Mouse (Mus musculus) CH12.LX (cell line): ENCODE measurements around the gene Nefh. TPM values are rescaled to one million over a fixed set of nuclear protein-coding genes. Genes with fewer than 3 reads are reported as not detected.

ENCODE experiments used
- DNase-seq: peaks from one replicate; pipeline ENCODE4 v3.0.0-alpha.2; 2013; ENCODE audit errors: extremely low read depth
- H3K27ac ChIP-seq: 2 replicates; pipeline ENCODE4 v1.5.1; 2012; ENCODE audit warnings: low read depth, mild to moderate bottlenecking, control low read depth, moderate library complexity; ENCODE audit not compliant: insufficient read depth
- H3K27me3 ChIP-seq: replicated peaks from 2 replicates; pipeline ENCODE3; 2012; ENCODE audit warnings: inconsistent platforms
- H3K36me3 ChIP-seq, 2 experiments: replicated peaks in 1 of 2; 2 replicates each; pipeline versions ENCODE3 to v1.6.1; 2012; ENCODE audit warnings: inconsistent platforms in 1 of 2, low read length in 1 of 2, mild to moderate bottlenecking in 1 of 2, mixed read lengths in 1 of 2, moderate library complexity in 1 of 2; ENCODE audit not compliant: control insufficient read depth in 1 of 2, insufficient read depth in 1 of 2
- H3K4me1 ChIP-seq, 2 experiments: 2 replicates each; pipeline ENCODE4 v1.6.1; 2012; ENCODE audit warnings: inconsistent platforms in 1 of 2, moderate library complexity in 1 of 2; ENCODE audit not compliant: insufficient read depth in 2 of 2, control insufficient read depth in 1 of 2
- H3K4me2 ChIP-seq: 2 replicates; pipeline ENCODE4 v1.6.1; 2012; ENCODE audit warnings: low read depth, mild to moderate bottlenecking, control low read depth; ENCODE audit not compliant: poor library complexity, insufficient read depth, severe bottlenecking
- H3K4me3 ChIP-seq, 3 experiments: fragments of 150-350 bp in 1 of 3; sonication (generic) in 1 of 3; replicated peaks in 1 of 3; 2 replicates each; pipeline versions ENCODE3 to v1.5.1; 2011 to 2012; ENCODE audit warnings: low read depth in 2 of 3, low read length in 2 of 3, mild to moderate bottlenecking in 2 of 3, moderate library complexity in 2 of 3, control low read depth in 1 of 3, improper control_type of control experiment in 1 of 3, inconsistent platforms in 1 of 3, mixed read lengths in 1 of 3; ENCODE audit not compliant: poor library complexity in 1 of 3
- H3K79me2 ChIP-seq: replicated peaks from 2 replicates; pipeline ENCODE4 v1.6.1; 2012; ENCODE audit warnings: mild to moderate bottlenecking, moderate library complexity; ENCODE audit not compliant: control insufficient read depth, poor library complexity, insufficient read depth, severe bottlenecking; ENCODE audit errors: extremely low read depth
- H3K9ac ChIP-seq: 2 replicates; pipeline ENCODE4 v1.6.1; 2012; ENCODE audit warnings: low read depth, mild to moderate bottlenecking, control low read depth, moderate library complexity; ENCODE audit not compliant: insufficient read depth
- H3K9me3 ChIP-seq: replicated peaks from 2 replicates; pipeline ENCODE3; 2012; ENCODE audit warnings: low read length, inconsistent platforms, mixed read lengths
- E2F4 ChIP-seq: IDR thresholded peaks from 2 replicates; pipeline ENCODE4 v1.6.1; 2011; ENCODE audit warnings: low read depth, low read length, improper control_type of control experiment; ENCODE audit not compliant: insufficient replicate concordance
- ELF1 ChIP-seq: IDR thresholded peaks from 2 replicates; pipeline ENCODE4 v1.6.1; 2014; ENCODE audit warnings: low read depth, mild to moderate bottlenecking, inconsistent platforms, low read length, improper control_type of control experiment
- EP300 ChIP-seq: IDR thresholded peaks from 2 replicates; pipeline ENCODE4 v1.6.1; 2011; ENCODE audit warnings: low read length, improper control_type of control experiment
- ETS1 ChIP-seq: conservative IDR thresholded peaks from 2 replicates; pipeline ENCODE4 v1.6.1; 2012; ENCODE audit warnings: low read depth, mild to moderate bottlenecking, inconsistent platforms, low read length, improper control_type of control experiment, moderate library complexity
- HCFC1 ChIP-seq: IDR thresholded peaks from 2 replicates; pipeline ENCODE4 v1.6.1; 2012; ENCODE audit warnings: low read depth, mild to moderate bottlenecking, inconsistent platforms, low read length, improper control_type of control experiment
- IRF4 ChIP-seq: IDR thresholded peaks from 2 replicates; pipeline ENCODE4 v1.6.1; 2014; ENCODE audit warnings: low read depth, mild to moderate bottlenecking, inconsistent platforms, low read length, improper control_type of control experiment
- MAX ChIP-seq: IDR thresholded peaks from 2 replicates; pipeline ENCODE4 v1.6.1; 2011; ENCODE audit warnings: low read length, improper control_type of control experiment
- MAZ ChIP-seq: IDR thresholded peaks from 2 replicates; pipeline ENCODE4 v1.6.1; 2012; ENCODE audit warnings: low read depth, mild to moderate bottlenecking, inconsistent platforms, low read length, improper control_type of control experiment, moderate library complexity
- PAX5 ChIP-seq: IDR thresholded peaks from 2 replicates; pipeline ENCODE4 v1.6.1; 2012; ENCODE audit warnings: low read length, inconsistent platforms, mixed read lengths
- RAD21 ChIP-seq: IDR thresholded peaks from 2 replicates; pipeline ENCODE4 v1.6.1; 2011; ENCODE audit warnings: low read depth, mild to moderate bottlenecking, low read length, improper control_type of control experiment, moderate library complexity
- SMC3 ChIP-seq: IDR thresholded peaks from 2 replicates; pipeline ENCODE4 v1.6.1; 2011; ENCODE audit warnings: low read depth, low read length, improper control_type of control experiment
- TBP ChIP-seq: conservative IDR thresholded peaks from 2 replicates; pipeline ENCODE4 v1.6.1; 2011; ENCODE audit warnings: low read depth, low read length, improper control_type of control experiment
- TCF12 ChIP-seq: IDR thresholded peaks from 2 replicates; pipeline ENCODE4 v1.6.1; 2014; ENCODE audit warnings: low read depth, mild to moderate bottlenecking, inconsistent platforms, low read length, improper control_type of control experiment
- UBTF ChIP-seq: IDR thresholded peaks from 2 replicates; pipeline ENCODE4 v1.6.1; 2012; ENCODE audit warnings: low read depth, mild to moderate bottlenecking, inconsistent platforms, low read length, improper control_type of control experiment, moderate library complexity
- USF1 ChIP-seq: IDR thresholded peaks from 2 replicates; pipeline ENCODE4 v1.6.1; 2014; ENCODE audit warnings: low read depth, mild to moderate bottlenecking, inconsistent platforms, low read length, improper control_type of control experiment
- ZMIZ1 ChIP-seq: IDR thresholded peaks from 2 replicates; pipeline ENCODE4 v1.6.1; 2012; ENCODE audit warnings: low read depth, mild to moderate bottlenecking, inconsistent platforms, low read length, improper control_type of control experiment
- ZNF384 ChIP-seq: IDR thresholded peaks from 2 replicates; pipeline ENCODE4 v1.6.1; 2012; ENCODE audit warnings: low read depth, low read length, improper control_type of control experiment, inconsistent platforms
- dilution Hi-C: fragments of 300-500 bp; cut with MboI; formaldehyde crosslinking; loops from 2 replicates; pipeline ENCODE4 v1.14.3; 2020; ENCODE audit warnings: low sequenced_read_pairs; ENCODE audit not compliant: extremely low pct_unique_long_range_greater_than_20kb, extremely low pct_ligation_motif_present
- in situ Hi-C: fragments of 300-500 bp; cut with MboI; formaldehyde crosslinking; loops from 3 replicates; pipeline ENCODE4 v1.14.3; 2019; ENCODE audit warnings: low sequenced_read_pairs, low pct_ligation_motif_present, low pct_unique_long_range_greater_than_20kb, mixed read lengths
- polyA plus RNA-seq: library from polyadenylated mRNA; unstranded; fragments of >175 nt; gene quantifications from 2 replicates; pipeline ENCODE4 v1.2.1, GENCODE M21; 2012; ENCODE audit warnings: low read depth; ENCODE audit not compliant: insufficient read length
- total RNA-seq, 2 experiments: library from RNA; depleted of rRNA; stranded (reverse); fragments of 300-350 nt in 1 of 2; fragments of >200 nt in 1 of 2; gene quantifications; 2 replicates each; pipeline ENCODE4 v1.2.3; 2012 to 2014

Nefh gene
- total and polyA plus RNA-seq, 3 experiments, result 0.06 TPM; not detected in 2

DNA sequence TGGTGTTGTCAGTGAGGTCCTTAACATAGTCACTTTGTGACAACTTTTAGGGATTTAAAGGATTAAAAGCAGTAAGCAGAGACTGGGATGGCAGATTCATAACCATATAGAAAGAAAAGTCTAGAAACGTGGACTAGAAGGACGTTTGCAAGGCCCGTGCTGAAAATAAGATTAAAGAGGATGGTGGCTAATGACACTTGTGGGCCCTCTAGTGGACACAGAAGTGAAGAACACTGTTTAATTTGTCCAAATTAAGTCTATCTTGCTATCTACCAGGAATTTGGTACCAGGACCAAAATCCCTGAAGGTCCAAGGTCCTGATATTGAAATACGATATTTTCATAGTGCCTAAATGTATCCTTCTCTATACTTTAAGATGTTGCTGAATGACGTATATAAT lies 36.4 kb upstream of the Nefh start (continued):
- TF ChIP-seq IRF4, result peak; percentile 48; the same call in 1 of the 2 replicates
- TF ChIP-seq SMC3, result peak; percentile 68
- no peak for TF ChIP-seq USF1
- no peak for TF ChIP-seq MAX

DNA sequence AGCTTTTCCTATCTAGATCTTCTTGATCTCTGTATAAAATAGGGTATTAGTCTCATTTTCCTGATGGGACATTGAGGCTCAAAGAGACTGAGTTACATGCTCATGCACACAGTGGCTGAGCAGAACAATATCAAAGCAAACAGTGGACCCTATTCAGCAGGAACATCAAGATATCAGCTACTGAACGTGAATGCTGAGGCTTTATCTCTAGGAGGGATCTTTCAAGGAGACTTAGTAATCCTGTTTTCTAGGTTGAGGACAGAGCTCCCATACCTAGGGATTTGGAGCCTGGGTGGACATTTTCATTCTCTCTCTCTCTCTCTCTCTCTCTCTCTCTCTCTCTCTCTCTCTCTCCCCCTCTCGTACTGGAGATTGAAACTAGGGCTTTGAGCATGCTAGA lies 35.7 kb upstream of the Nefh start:
- Histone ChIP-seq H3K4me2 (peak overlapping the region; percentile 82; the same call in 1 of the 2 replicates), H3K27me3 (peaks cover 5% of the 10 kb centered on the region), H3K27ac (no peak overlapping the region), H3K79me2 (no peaks in the 10 kb centered on the region), H3K4me1 (peaks cover 5 to 20% of the 10 kb centered on the region in 2 experiments; a peak in 2 of 4 replicates), H3K4me3 (no peak overlapping the region), H3K9me3 (no peaks in the 10 kb centered on the region), H3K9ac (no peak overlapping the region), H3K36me3 (no peaks in the 10 kb centered on the region)
- TF ChIP-seq HCFC1, result no peak
- TF ChIP-seq TBP, result no peak
- TF ChIP-seq ELF1, result no peak
- no peak for TF ChIP-seq MAX
- no peak for TF ChIP-seq UBTF
- TF ChIP-seq RAD21, result no peak
- no peak for TF ChIP-seq TCF12
- TF ChIP-seq PAX5, result no peak
- no peak for TF ChIP-seq ZMIZ1
- no peak for TF ChIP-seq EP300
- TF ChIP-seq E2F4, result no peak
- TF ChIP-seq ETS1, result no peak
- TF ChIP-seq ZNF384, result no peak
- TF ChIP-seq MAZ, result no peak
- dilution Hi-C loops, result no loop called here
- in situ Hi-C loops, result no loop called here
- DNase-seq, result no peak

DNA sequence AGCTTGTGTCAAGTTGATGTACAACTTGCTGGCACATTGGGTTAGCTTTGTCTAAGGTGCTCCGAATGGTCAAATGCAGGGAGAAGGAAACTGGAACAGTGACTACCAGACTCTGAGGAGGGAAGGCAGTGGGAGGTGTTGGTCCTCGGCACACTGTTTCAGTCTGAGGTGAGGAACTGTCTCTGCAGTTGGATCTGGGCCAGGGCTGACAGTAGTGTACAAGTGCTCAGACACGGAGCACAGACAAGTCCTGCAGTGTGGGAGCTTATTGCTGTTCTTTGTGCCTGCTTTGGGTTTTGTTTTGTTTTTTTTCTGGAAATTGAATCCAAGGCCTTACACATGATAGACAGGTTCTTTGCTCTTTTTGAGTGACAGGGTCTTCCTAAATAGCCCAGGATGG lies 35.1 kb upstream of the Nefh start:
- dilution Hi-C loops (no loop called here), in situ Hi-C loops (no loop called here)
- no peak overlapping the region for H3K4me2 ChIP-seq
- no peak for DNase-seq
- no peaks in the 10 kb centered on the region for H3K9me3 ChIP-seq
- H3K27ac ChIP-seq, result no peak overlapping the region
- peaks cover 5% of the 10 kb centered on the region for H3K27me3 ChIP-seq
- TF ChIP-seq SMC3, result no peak
- H3K79me2 ChIP-seq, result no peaks in the 10 kb centered on the region
- no peak overlapping the region for H3K9ac ChIP-seq
- peaks cover 5 to 17% of the 10 kb centered on the region in 2 experiments; a peak in 2 of 4 replicates for H3K4me1 ChIP-seq
- H3K4me3 ChIP-seq, result no peak overlapping the region
- no peaks in the 10 kb centered on the region for H3K36me3 ChIP-seq
